Mouse (Mus musculus) lung, embryonic 15.5 days (tissue): ENCODE measurements around the gene Gas6. TPM values are rescaled to one million over a fixed set of nuclear protein-coding genes. Genes with fewer than 3 reads are reported as not detected.

Source experiments
- ATAC-seq: fragments of 200-750 bp; cut with Nextera tagmentation; 2 replicates; pipeline ENCODE4 v1.8.0; 2017; ENCODE audit warnings: moderate number of reproducible peaks, borderline replicate concordance; ENCODE audit not compliant: low FRiP score, low TSS enrichment; ENCODE audit errors: extremely low read depth
- H3K27ac ChIP-seq: fragments of 300-500 bp; sonication (generic); 2 replicates; pipeline ENCODE4 v1.5.1; 2015; ENCODE audit warnings: moderate library complexity, mild to moderate bottlenecking, inconsistent platforms
- H3K27me3 ChIP-seq: fragments of 300-500 bp; sonication (generic); 2 replicates; pipeline ENCODE4 v1.6.1; 2015; ENCODE audit warnings: inconsistent platforms
- H3K36me3 ChIP-seq: fragments of 300-500 bp; sonication (generic); 2 replicates; pipeline ENCODE4 v1.6.1; 2015; ENCODE audit warnings: inconsistent platforms
- H3K4me1 ChIP-seq: fragments of 300-500 bp; sonication (generic); 2 replicates; pipeline ENCODE4 v1.6.1; 2015; ENCODE audit warnings: inconsistent platforms
- H3K4me2 ChIP-seq: fragments of 300-500 bp; sonication (generic); 2 replicates; pipeline ENCODE4 v1.6.1; 2015; ENCODE audit warnings: inconsistent platforms, mild to moderate bottlenecking, moderate library complexity
- H3K4me3 ChIP-seq: fragments of 300-500 bp; sonication (generic); 2 replicates; pipeline ENCODE4 v1.5.1; 2015; ENCODE audit warnings: mild to moderate bottlenecking, inconsistent platforms
- H3K9ac ChIP-seq: fragments of 300-500 bp; sonication (generic); 2 replicates; pipeline ENCODE4 v1.6.1; 2015; ENCODE audit warnings: inconsistent platforms
- H3K9me3 ChIP-seq: fragments of 300-500 bp; sonication (generic); 2 replicates; pipeline ENCODE4 v1.6.1; 2016; ENCODE audit warnings: inconsistent platforms
- WGBS: fragments of 180-500 bp; shearing (Covaris S2); methylation state at CpG from one replicate; pipeline ENCODE4 v1.1.7; 2015; 5-methylcytosine and 5-hydroxymethylcytosine counted together
- polyA plus RNA-seq: library from polyadenylated mRNA; unstranded; fragments of >200 nt; fragmentation: Nextera tagmentation; extraction: Ambion mirVana; gene quantifications from 2 replicates; pipeline ENCODE4 v1.2.1, GENCODE M21; 2015

Gene Gas6
- polyA plus RNA-seq, 1 experiment from 2014 or later: 85.7 TPM

- Histone ChIP-seq H3K27ac (no peak overlapping the region), H3K27me3 (no peaks in the 10 kb centered on the region), H3K9me3 (no peaks in the 10 kb centered on the region), H3K4me2 (no peak overlapping the region), H3K4me3 (no peak overlapping the region), H3K36me3 (no peaks in the 10 kb centered on the region), H3K4me1 (peaks cover 22% of the 10 kb centered on the region), H3K9ac (no peak overlapping the region)
- WGBS: 43% methylated on average over 7 of the region's 7 CpGs
- ATAC-seq: no peak
Observed at GRCm38 (mm10) chr8:13521392-13521791, 27.1 kb upstream of the Gas6 start.

- H3K27ac ChIP-seq: no peak overlapping the region
- H3K4me2 ChIP-seq: no peak overlapping the region
- 54% methylated on average over 6 of the region's 6 CpGs for WGBS
- H3K9me3 ChIP-seq: no peaks in the 10 kb centered on the region
- H3K4me1 ChIP-seq: peaks cover 33% of the 10 kb centered on the region
- no peak overlapping the region for H3K9ac ChIP-seq
- no peak overlapping the region for H3K4me3 ChIP-seq
- no peaks in the 10 kb centered on the region for H3K27me3 ChIP-seq
- no peak for ATAC-seq
- no peaks in the 10 kb centered on the region for H3K36me3 ChIP-seq
Observed at GRCm38 (mm10) chr8:13520349-13520748, 26.1 kb upstream of the Gas6 start.

- H3K4me2 ChIP-seq: no peak overlapping the region
- no peak overlapping the region for H3K9ac ChIP-seq
- no peak for ATAC-seq
- no peak overlapping the region for H3K4me3 ChIP-seq
- H3K9me3 ChIP-seq: no peaks in the 10 kb centered on the region
- H3K4me1 ChIP-seq: peaks cover 35% of the 10 kb centered on the region
- 57% methylated on average over 9 of the region's 9 CpGs for WGBS
- no peak overlapping the region for H3K27ac ChIP-seq
- no peaks in the 10 kb centered on the region for H3K27me3 ChIP-seq
- no peaks in the 10 kb centered on the region for H3K36me3 ChIP-seq
Observed at GRCm38 (mm10) chr8:13519503-13519902, 25.2 kb upstream of the Gas6 start.

DNA sequence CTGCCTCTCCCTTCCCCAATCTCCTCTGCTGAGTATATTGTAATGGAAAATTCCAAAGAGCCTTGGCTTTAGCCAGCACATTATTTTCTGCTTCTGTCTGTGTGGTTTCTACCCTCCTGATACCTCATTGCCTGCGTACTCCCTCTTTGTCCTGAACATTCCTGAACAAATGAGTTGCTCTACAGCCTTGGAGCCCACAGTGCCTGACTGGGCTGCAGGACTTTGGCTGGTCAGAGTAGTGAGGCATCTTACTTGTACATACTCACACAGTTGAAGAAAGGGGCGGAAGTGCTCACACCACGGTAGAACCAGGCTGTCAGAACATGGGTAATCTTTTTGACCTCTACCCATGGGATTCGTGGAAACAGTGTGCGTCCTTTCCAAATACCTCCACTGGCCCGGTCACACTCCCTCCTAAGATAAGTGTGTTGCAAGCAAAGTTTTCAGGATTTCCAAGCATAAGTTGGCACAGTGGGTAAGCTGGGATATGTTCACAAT is 23.0 kb upstream of the Gas6 start:
- no peaks in the 10 kb centered on the region for H3K36me3 ChIP-seq
- H3K4me3 ChIP-seq: no peak overlapping the region
- H3K27me3 ChIP-seq: no peaks in the 10 kb centered on the region
- no peak overlapping the region for H3K9ac ChIP-seq
- peaks cover 35% of the 10 kb centered on the region for H3K4me1 ChIP-seq
- no peak overlapping the region for H3K4me2 ChIP-seq
- ATAC-seq: no peak
- H3K27ac ChIP-seq: 0 out of 2 replicates have a peak overlapping the region, but pooled peaks have one; percentile 65
- no peaks in the 10 kb centered on the region for H3K9me3 ChIP-seq
- WGBS: 81% methylated on average over 6 of the region's 6 CpGs

DNA sequence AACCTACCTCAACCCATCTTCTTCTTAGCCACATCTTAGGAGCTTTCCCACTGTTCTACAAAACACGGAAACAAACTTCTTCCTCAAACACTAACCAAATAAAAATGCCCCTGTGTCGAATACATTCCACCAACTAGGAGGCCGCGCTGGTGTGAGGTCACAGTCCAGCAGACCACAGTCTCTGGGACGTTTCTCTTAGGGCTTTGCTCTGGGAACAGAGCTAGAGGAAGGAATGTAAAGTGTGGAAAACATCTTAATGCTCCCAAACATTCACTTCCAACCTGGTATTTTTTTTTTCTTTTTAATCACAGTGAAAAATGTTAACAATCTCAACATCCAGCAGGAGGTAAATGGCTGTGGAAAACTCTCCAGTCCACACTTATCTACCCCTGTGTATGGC is 22.4 kb upstream of the Gas6 start:
- Histone ChIP-seq H3K4me3 (no peak overlapping the region), H3K27me3 (no peaks in the 10 kb centered on the region), H3K4me2 (no peak overlapping the region), H3K27ac (peak overlapping the region; percentile 65; the same call in 1 of the 2 replicates), H3K4me1 (peaks cover 36% of the 10 kb centered on the region), H3K36me3 (no peaks in the 10 kb centered on the region), H3K9me3 (no peaks in the 10 kb centered on the region), H3K9ac (no peak overlapping the region)
- WGBS: 67% methylated on average over 5 of the region's 5 CpGs
- no peak for ATAC-seq

DNA sequence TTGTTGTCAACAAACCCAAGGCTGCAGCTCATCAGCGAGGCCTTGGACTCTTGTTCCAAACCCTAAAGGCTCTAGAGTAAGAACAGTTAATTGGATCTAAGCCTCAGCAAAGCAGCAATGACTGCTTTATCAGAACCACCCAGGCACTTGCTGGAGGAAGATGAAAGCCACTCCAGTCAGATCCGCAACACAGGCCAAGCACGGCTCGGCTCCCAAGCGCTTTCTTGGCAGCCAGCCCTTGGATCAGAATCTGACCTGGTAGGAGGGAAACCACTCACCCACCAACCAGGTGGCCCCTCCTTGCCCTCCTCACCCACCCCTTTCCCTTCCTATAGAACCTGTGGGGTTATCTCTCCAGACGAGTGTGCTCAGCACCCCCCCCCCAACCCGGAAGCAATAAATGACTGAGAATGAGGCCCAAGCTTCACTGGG is 21.7 kb upstream of the Gas6 start:
- no peak overlapping the region for H3K4me3 ChIP-seq
- no peaks in the 10 kb centered on the region for H3K27me3 ChIP-seq
- H3K4me1 ChIP-seq: peaks cover 36% of the 10 kb centered on the region
- peak; percentile 74 for ATAC-seq
- 20% methylated on average over 7 of the region's 7 CpGs for WGBS
- H3K27ac ChIP-seq: peak overlapping the region; percentile 65
- H3K9ac ChIP-seq: no peak overlapping the region
- H3K4me2 ChIP-seq: no peak overlapping the region
- H3K36me3 ChIP-seq: no peaks in the 10 kb centered on the region
- no peaks in the 10 kb centered on the region for H3K9me3 ChIP-seq

GRCm38 (mm10) chr8:13513556-13514370 is 19.5 kb upstream of the Gas6 start:
- Histone ChIP-seq H3K9ac (no peak overlapping the region), H3K27ac (no peak overlapping the region), H3K9me3 (no peaks in the 10 kb centered on the region), H3K27me3 (no peaks in the 10 kb centered on the region), H3K36me3 (no peaks in the 10 kb centered on the region), H3K4me3 (no peak overlapping the region), H3K4me2 (no peak overlapping the region), H3K4me1 (peaks cover 28% of the 10 kb centered on the region)
- 75% methylated on average over 5 of the region's 5 CpGs for WGBS
- no peak for ATAC-seq

- no peak overlapping the region for H3K27ac ChIP-seq
- H3K9ac ChIP-seq: no peak overlapping the region
- peak; percentile 43; the same call in 1 of the 2 replicates for ATAC-seq
- no peak overlapping the region for H3K4me3 ChIP-seq
- H3K9me3 ChIP-seq: no peaks in the 10 kb centered on the region
- H3K36me3 ChIP-seq: no peaks in the 10 kb centered on the region
- WGBS: 32% methylated on average over 6 of the region's 6 CpGs
- no peak overlapping the region for H3K4me2 ChIP-seq
- H3K4me1 ChIP-seq: peaks cover 37% of the 10 kb centered on the region
- H3K27me3 ChIP-seq: no peaks in the 10 kb centered on the region
Observed at GRCm38 (mm10) chr8:13512677-13513076, 18.4 kb upstream of the Gas6 start.

- Histone ChIP-seq H3K9me3 (no peaks in the 10 kb centered on the region), H3K27ac (no peak overlapping the region), H3K4me1 (peaks cover 43% of the 10 kb centered on the region), H3K9ac (no peak overlapping the region), H3K4me3 (no peak overlapping the region), H3K4me2 (no peak overlapping the region), H3K36me3 (no peaks in the 10 kb centered on the region), H3K27me3 (no peaks in the 10 kb centered on the region)
- 73% methylated on average over 5 of the region's 5 CpGs for WGBS
- ATAC-seq: no peak
Observed at GRCm38 (mm10) chr8:13512016-13512415, 17.7 kb upstream of the Gas6 start.

GRCm38 (mm10) chr8:13507284-13507937 is 13.1 kb upstream of the Gas6 start:
- no peaks in the 10 kb centered on the region for H3K36me3 ChIP-seq
- no peak overlapping the region for H3K4me2 ChIP-seq
- H3K27me3 ChIP-seq: no peaks in the 10 kb centered on the region
- peak overlapping the region; percentile 18 for H3K27ac ChIP-seq
- no peak overlapping the region for H3K9ac ChIP-seq
- no peak overlapping the region for H3K4me3 ChIP-seq
- H3K4me1 ChIP-seq: peaks cover 35% of the 10 kb centered on the region
- ATAC-seq: peak; percentile 38; the same call in 1 of the 2 replicates
- H3K9me3 ChIP-seq: no peaks in the 10 kb centered on the region
- WGBS: 76% methylated on average over 3 of the region's 3 CpGs

GRCm38 (mm10) chr8:13506849-13507248 is 12.6 kb upstream of the Gas6 start:
- peaks cover 34% of the 10 kb centered on the region for H3K4me1 ChIP-seq
- no peak overlapping the region for H3K9ac ChIP-seq
- no peaks in the 10 kb centered on the region for H3K36me3 ChIP-seq
- H3K27me3 ChIP-seq: no peaks in the 10 kb centered on the region
- H3K9me3 ChIP-seq: no peaks in the 10 kb centered on the region
- 36% methylated on average over 4 of the region's 4 CpGs for WGBS
- no peak overlapping the region for H3K4me2 ChIP-seq
- no peak overlapping the region for H3K4me3 ChIP-seq
- H3K27ac ChIP-seq: peak overlapping the region; percentile 18
- ATAC-seq: peak; percentile 64; the same call in 1 of the 2 replicates
